Mouse (Mus musculus) hindbrain, postnatal 0 days (tissue): ENCODE measurements around the gene Ctnnbl1. TPM values are rescaled to one million over a fixed set of nuclear protein-coding genes. Genes with fewer than 3 reads are reported as not detected.
A peak's percentile ranks its signal among the peaks of the same experiment; 100 is the strongest.

Source experiments
- ATAC-seq: fragments of 200-750 bp; cut with Nextera tagmentation; 2 replicates; pipeline ENCODE4 v1.8.0; 2017; ENCODE audit warnings: mild to moderate bottlenecking, moderate TSS enrichment, moderate library complexity
- DNase-seq: peaks from one replicate; pipeline ENCODE4 v3.0.0-alpha.2; 2015; ENCODE audit warnings: low spot score
- H3K27ac ChIP-seq: fragments of 300-500 bp; sonication (generic); 2 replicates; pipeline ENCODE4 v1.5.1; 2014; ENCODE audit warnings: mild to moderate bottlenecking
- H3K27me3 ChIP-seq: fragments of 300-500 bp; sonication (generic); 2 replicates; pipeline ENCODE4 v1.6.1; 2014; ENCODE audit warnings: low read length, mixed read lengths; ENCODE audit not compliant: insufficient read depth
- H3K36me3 ChIP-seq: fragments of 300-500 bp; sonication (generic); 2 replicates; pipeline ENCODE4 v1.6.1; 2014; ENCODE audit warnings: low read length, mixed read lengths; ENCODE audit not compliant: insufficient read depth
- H3K4me1 ChIP-seq: fragments of 300-500 bp; sonication (generic); 2 replicates; pipeline ENCODE4 v1.6.1; 2014; ENCODE audit warnings: antibody characterized with exemption, low read length, mixed read lengths; ENCODE audit not compliant: insufficient read depth
- H3K4me2 ChIP-seq: fragments of 300-500 bp; sonication (generic); 2 replicates; pipeline ENCODE4 v1.6.1; 2014; ENCODE audit warnings: low read depth, mild to moderate bottlenecking, low read length, moderate library complexity, mixed read lengths
- H3K4me3 ChIP-seq: fragments of 300-500 bp; sonication (generic); 2 replicates; pipeline ENCODE4 v1.5.1; 2014; ENCODE audit warnings: low read length
- H3K9ac ChIP-seq: fragments of 300-500 bp; sonication (generic); replicated peaks from 2 replicates; pipeline ENCODE4 v1.6.1; 2014; ENCODE audit warnings: mild to moderate bottlenecking, low read length, moderate library complexity, mixed read lengths
- H3K9me3 ChIP-seq: fragments of 300-500 bp; sonication (generic); 2 replicates; pipeline ENCODE4 v1.6.1; 2016; ENCODE audit warnings: low read length, mixed read lengths
- CTCF ChIP-seq: IDR thresholded peaks from 2 replicates; pipeline ENCODE4 v1.5.1; 2016; ENCODE audit warnings: antibody characterized with exemption, control low read depth, low read depth
- whole genome bisulfite sequencing: fragments of 180-500 bp; shearing (Covaris S2); extraction: QIAGEN DNeasy Blood & Tissue Kit; methylation state at CpG from one replicate; pipeline ENCODE4 v1.1.7; 2014; 5-methylcytosine and 5-hydroxymethylcytosine counted together
- polyA plus RNA-seq: library from polyadenylated mRNA; unstranded; fragments of >200 nt; fragmentation: Nextera tagmentation; extraction: Ambion mirVana; gene quantifications from 2 replicates; pipeline ENCODE4 v1.2.1, GENCODE M21; 2015
- total RNA-seq: library from RNA; depleted of rRNA; stranded (reverse); fragments of >200 nt; gene quantifications from 2 replicates; pipeline ENCODE4 v1.2.3, GENCODE M21; 2014

The Ctnnbl1 gene
- total and polyA plus RNA-seq, 2 experiments from 2014 or later, result 30.3 to 45.4 TPM

GRCm38 (mm10) chr2:157800746-157801501 lies 63.7 kb downstream of the Ctnnbl1 start:
- no peak overlapping the region for H3K4me3 ChIP-seq
- H3K4me1 ChIP-seq, result peaks cover 32% of the 10 kb centered on the region
- peak overlapping the region; percentile 23; the same call in 1 of the 2 replicates for H3K4me2 ChIP-seq
- H3K9me3 ChIP-seq, result no peaks in the 10 kb centered on the region
- H3K27ac ChIP-seq, result peak overlapping the region; percentile 78
- WGBS, result 13% methylated on average over 11 of the region's 11 CpGs
- H3K27me3 ChIP-seq, result no peaks in the 10 kb centered on the region
- DNase-seq (peak; percentile 76), ATAC-seq (peak; percentile 82)
- H3K36me3 ChIP-seq, result no peaks in the 10 kb centered on the region
- peak overlapping the region; percentile 37; the same call in 1 of the 2 replicates for H3K9ac ChIP-seq
- TF ChIP-seq CTCF, result no peak

- H3K4me2 ChIP-seq, result peak overlapping the region; percentile 23; the same call in 1 of the 2 replicates
- H3K36me3 ChIP-seq, result no peaks in the 10 kb centered on the region
- H3K4me3 ChIP-seq, result no peak overlapping the region
- H3K9ac ChIP-seq, result peak overlapping the region; percentile 37; the same call in 1 of the 2 replicates
- peaks cover 33% of the 10 kb centered on the region for H3K4me1 ChIP-seq
- H3K9me3 ChIP-seq, result no peaks in the 10 kb centered on the region
- WGBS, result 19% methylated on average over 8 of the region's 8 CpGs
- ATAC-seq (no peak), DNase-seq (no peak)
- H3K27me3 ChIP-seq, result no peaks in the 10 kb centered on the region
- peak overlapping the region; percentile 78 for H3K27ac ChIP-seq
- TF ChIP-seq CTCF, result no peak
Measured at GRCm38 (mm10) chr2:157801505-157802357, 64.5 kb downstream of the Ctnnbl1 start.

- TF ChIP-seq CTCF, result no peak
- Histone ChIP-seq H3K36me3 (no peaks in the 10 kb centered on the region), H3K9ac (no peak overlapping the region), H3K27me3 (no peaks in the 10 kb centered on the region), H3K4me1 (peaks cover 37% of the 10 kb centered on the region), H3K4me2 (no peak overlapping the region), H3K9me3 (no peaks in the 10 kb centered on the region), H3K27ac (peak overlapping the region; percentile 36; the same call in 1 of the 2 replicates), H3K4me3 (no peak overlapping the region)
- WGBS, result 69% methylated on average over 5 of the region's 5 CpGs
- ATAC-seq (no peak), DNase-seq (no peak)
Measured at GRCm38 (mm10) chr2:157802666-157803065, 65.5 kb downstream of the Ctnnbl1 start.

GRCm38 (mm10) chr2:157804388-157804787 lies 67.2 kb downstream of the Ctnnbl1 start:
- H3K4me2 ChIP-seq, result no peak overlapping the region
- WGBS, result 45% methylated on average over 3 of the region's 3 CpGs

GRCm38 (mm10) chr2:157805091-157805490 lies 67.9 kb downstream of the Ctnnbl1 start:
- Histone ChIP-seq H3K9ac (no peak overlapping the region), H3K27ac (no peak overlapping the region)

More at GRCm38 (mm10) chr2:157804388-157804787, 67.2 kb downstream of the Ctnnbl1 start:
- Histone ChIP-seq H3K9me3 (no peaks in the 10 kb centered on the region), H3K27me3 (no peaks in the 10 kb centered on the region), H3K9ac (no peak overlapping the region), H3K4me1 (peaks cover 45% of the 10 kb centered on the region), H3K36me3 (no peaks in the 10 kb centered on the region), H3K27ac (no peak overlapping the region), H3K4me3 (no peak overlapping the region)
- no peak for TF ChIP-seq CTCF
- DNase-seq (no peak), ATAC-seq (no peak)

GRCm38 (mm10) chr2:157807076-157807475 lies 69.9 kb downstream of the Ctnnbl1 start:
- no peak overlapping the region for H3K27ac ChIP-seq
- no peak overlapping the region for H3K4me3 ChIP-seq
- DNase-seq (no peak), ATAC-seq (no peak)
- no peaks in the 10 kb centered on the region for H3K27me3 ChIP-seq
- TF ChIP-seq CTCF, result no peak
- no peaks in the 10 kb centered on the region for H3K9me3 ChIP-seq
- H3K4me2 ChIP-seq, result no peak overlapping the region
- WGBS, result 47% methylated on average over 4 of the region's 4 CpGs
- H3K36me3 ChIP-seq, result peaks cover 2% of the 10 kb centered on the region; the same call in 1 of the 2 replicates
- no peak overlapping the region for H3K9ac ChIP-seq
- H3K4me1 ChIP-seq, result peaks cover 26% of the 10 kb centered on the region

More at GRCm38 (mm10) chr2:157805091-157805490, 67.9 kb downstream of the Ctnnbl1 start:
- WGBS, result 17% methylated on average over 3 of the region's 3 CpGs
- ATAC-seq (no peak), DNase-seq (no peak)
- no peaks in the 10 kb centered on the region for H3K9me3 ChIP-seq
- no peaks in the 10 kb centered on the region for H3K27me3 ChIP-seq
- H3K36me3 ChIP-seq, result no peaks in the 10 kb centered on the region
- no peak overlapping the region for H3K4me3 ChIP-seq
- TF ChIP-seq CTCF, result no peak
- H3K4me1 ChIP-seq, result peaks cover 45% of the 10 kb centered on the region
- no peak overlapping the region for H3K4me2 ChIP-seq
